Mouse (Mus musculus): Measurements from ENCODE around the gene Ggt1. TPM values are rescaled to one million over a fixed set of nuclear protein-coding genes. Genes with fewer than 3 reads are reported as not detected.

The Ggt1 gene
- 1.5 and 2.3 TPM in 2 replicates for polyA plus RNA-seq (2016; fragmentation: Nextera tagmentation; extraction: Ambion mirVana)

- H3K36me3 ChIP-seq (replicated peaks), result no peaks in the 10 kb centered on the region
- H3K4me3 ChIP-seq, result peak within 1 kb of the TSS; percentile 78
- peak within 1 kb of the TSS; percentile 85 for H3K27ac ChIP-seq (replicated peaks)
- no peak for DNase-seq (ENCODE audit: low spot score)
- H3K27me3 ChIP-seq (replicated peaks; ENCODE audit: low read depth, poor library complexity, severe bottlenecking), result peaks cover 77% of the 10 kb centered on the region
- no peaks in the 10 kb centered on the region for H3K9me3 ChIP-seq
- H3K4me1 ChIP-seq, result peaks cover 50% of the 10 kb centered on the region
- WGBS, result 40% methylated on average over 10 of the region's 10 CpGs
Measured at GRCm38 (mm10) chr10:75561071-75561654, at the start of gene Ggt1. TSS of gene Ggt1 (plus strand) at chr10:75561604.

DNA sequence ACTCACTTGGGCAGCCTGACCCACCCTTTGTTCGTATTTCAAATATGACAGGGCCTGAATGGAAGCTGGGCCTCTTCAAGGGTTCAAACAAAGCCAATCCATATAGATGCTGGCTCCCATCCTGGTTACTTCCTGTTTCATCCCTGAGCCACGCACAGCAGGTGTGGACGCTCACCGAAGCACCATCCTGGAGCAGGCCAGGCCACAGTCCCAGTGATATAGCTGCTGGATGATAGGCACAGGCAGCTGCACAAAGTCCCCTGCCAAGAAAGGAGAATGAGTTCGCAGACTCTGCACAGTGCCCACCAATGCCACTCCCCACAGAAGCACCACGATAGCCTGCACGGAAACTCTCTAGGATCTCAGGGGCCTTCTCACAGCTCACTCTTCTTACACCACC, 49.5 kb upstream of the Ggt1 start:
- Histone ChIP-seq H3K36me3 (replicated peaks) (peaks cover 61% of the 10 kb centered on the region), H3K4me3 (no peak overlapping the region), H3K27me3 (replicated peaks; ENCODE audit: low read depth, poor library complexity, severe bottlenecking) (no peaks in the 10 kb centered on the region), H3K27ac (replicated peaks) (no peak overlapping the region), H3K9me3 (no peaks in the 10 kb centered on the region), H3K4me1 (peaks cover 21% of the 10 kb centered on the region)
- DNase-seq (ENCODE audit: low spot score), result no peak
- 96% methylated on average over 7 of the region's 7 CpGs for WGBS

- no peaks in the 10 kb centered on the region for H3K9me3 ChIP-seq
- WGBS, result 87% methylated on average over 7 of the region's 7 CpGs
- no peaks in the 10 kb centered on the region for H3K27me3 ChIP-seq (replicated peaks; ENCODE audit: low read depth, poor library complexity, severe bottlenecking)
- H3K4me1 ChIP-seq, result peaks cover 21% of the 10 kb centered on the region
- no peak overlapping the region for H3K4me3 ChIP-seq
- DNase-seq (ENCODE audit: low spot score), result no peak
- no peak overlapping the region for H3K27ac ChIP-seq (replicated peaks)
- H3K36me3 ChIP-seq (replicated peaks), result peaks cover 52% of the 10 kb centered on the region
Measured at GRCm38 (mm10) chr10:75512796-75513195, 48.6 kb upstream of the Ggt1 start.

- H3K27me3 ChIP-seq (replicated peaks; ENCODE audit: low read depth, poor library complexity, severe bottlenecking), result no peaks in the 10 kb centered on the region
- H3K4me3 ChIP-seq, result no peak overlapping the region
- WGBS, result 89% methylated on average over 8 of the region's 8 CpGs
- DNase-seq (ENCODE audit: low spot score), result no peak
- peaks cover 22% of the 10 kb centered on the region for H3K4me1 ChIP-seq
- H3K9me3 ChIP-seq, result no peaks in the 10 kb centered on the region
- H3K27ac ChIP-seq (replicated peaks), result no peak overlapping the region
- H3K36me3 ChIP-seq (replicated peaks), result peaks cover 45% of the 10 kb centered on the region
Measured at GRCm38 (mm10) chr10:75513306-75514067, 47.9 kb upstream of the Ggt1 start.

DNA sequence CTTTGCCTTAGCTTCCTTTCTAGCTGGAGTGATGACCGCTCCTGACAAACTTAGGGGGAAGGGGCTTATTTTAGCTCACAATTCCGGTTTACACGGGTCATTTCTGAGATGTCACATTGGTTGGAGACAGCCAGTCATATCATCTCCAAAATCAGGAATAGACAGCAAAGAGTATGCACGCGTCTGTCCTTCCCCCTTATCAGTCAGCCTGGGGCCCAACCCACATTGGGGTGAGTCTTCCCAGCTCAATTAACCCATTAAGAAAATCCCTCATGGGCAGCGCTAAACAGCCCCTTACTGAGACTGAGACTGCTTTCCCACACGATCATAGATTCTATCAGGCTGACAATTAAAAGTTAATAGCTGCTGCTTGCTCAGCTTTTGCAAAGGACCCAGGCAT, 47.0 kb upstream of the Ggt1 start:
- Histone ChIP-seq H3K36me3 (replicated peaks) (peaks cover 40% of the 10 kb centered on the region), H3K27me3 (replicated peaks; ENCODE audit: low read depth, poor library complexity, severe bottlenecking) (no peaks in the 10 kb centered on the region), H3K27ac (replicated peaks) (no peak overlapping the region), H3K4me3 (no peak overlapping the region), H3K4me1 (peaks cover 31% of the 10 kb centered on the region), H3K9me3 (no peaks in the 10 kb centered on the region)
- no peak for DNase-seq (ENCODE audit: low spot score)
- 76% methylated on average over 7 of the region's 7 CpGs for WGBS

- Histone ChIP-seq H3K27me3 (replicated peaks; ENCODE audit: low read depth, poor library complexity, severe bottlenecking) (no peaks in the 10 kb centered on the region), H3K4me1 (peaks cover 33% of the 10 kb centered on the region), H3K36me3 (replicated peaks) (peaks cover 40% of the 10 kb centered on the region), H3K27ac (replicated peaks) (peak overlapping the region; percentile 93), H3K4me3 (peak overlapping the region; percentile 81), H3K9me3 (no peaks in the 10 kb centered on the region)
- peak; percentile 21 for DNase-seq (ENCODE audit: low spot score)
- WGBS, result 50% methylated on average over 4 of the region's 4 CpGs
Measured at GRCm38 (mm10) chr10:75515216-75516037, 46.0 kb upstream of the Ggt1 start.

DNA sequence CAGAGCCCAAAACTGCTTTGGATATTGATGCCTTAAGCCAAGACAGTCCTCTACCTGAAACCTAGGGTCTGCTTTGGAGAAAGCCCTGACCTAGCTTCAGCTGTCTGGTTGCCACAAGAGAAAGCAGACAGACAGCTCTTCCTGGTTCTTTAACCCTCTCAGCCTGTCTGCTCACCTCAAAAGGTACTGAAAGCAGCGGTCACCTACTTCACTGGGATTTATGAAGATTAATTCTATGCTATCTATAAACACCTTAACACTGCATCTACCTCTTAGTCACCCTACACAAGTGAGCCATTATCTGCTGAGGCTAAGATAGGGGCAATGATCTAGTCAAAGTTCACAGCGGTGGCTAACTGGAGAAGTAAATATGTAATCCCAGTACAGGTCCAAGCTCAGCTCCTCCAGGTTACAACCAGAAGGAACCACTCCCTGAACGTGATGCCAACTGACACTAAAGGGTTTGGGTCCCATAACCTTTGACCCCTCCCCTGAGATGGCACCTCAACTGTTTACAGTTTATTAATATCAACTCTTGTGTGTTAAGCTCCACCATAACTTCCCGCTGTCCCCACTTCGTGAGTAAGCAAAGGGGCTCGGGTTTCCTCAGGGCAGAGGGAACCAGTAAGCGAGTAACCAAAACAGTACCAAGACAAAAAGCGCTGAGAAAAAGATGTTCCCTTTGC, 45.2 kb upstream of the Ggt1 start:
- Histone ChIP-seq H3K27ac (replicated peaks) (peak overlapping the region; percentile 93), H3K36me3 (replicated peaks) (peaks cover 40% of the 10 kb centered on the region), H3K4me3 (peak overlapping the region; percentile 81), H3K4me1 (peaks cover 37% of the 10 kb centered on the region), H3K27me3 (replicated peaks; ENCODE audit: low read depth, poor library complexity, severe bottlenecking) (no peaks in the 10 kb centered on the region), H3K9me3 (no peaks in the 10 kb centered on the region)
- DNase-seq (ENCODE audit: low spot score), result no peak
- WGBS, result 21% methylated on average over 8 of the region's 8 CpGs

- no peak for DNase-seq (ENCODE audit: low spot score)
- Histone ChIP-seq H3K27me3 (replicated peaks; ENCODE audit: low read depth, poor library complexity, severe bottlenecking) (no peaks in the 10 kb centered on the region), H3K27ac (replicated peaks) (peak overlapping the region; percentile 93), H3K9me3 (no peaks in the 10 kb centered on the region), H3K4me1 (peaks cover 37% of the 10 kb centered on the region), H3K4me3 (peak overlapping the region; percentile 81), H3K36me3 (replicated peaks) (peaks cover 40% of the 10 kb centered on the region)
- under 1% methylated on average over 12 of the region's 12 CpGs for WGBS
Measured at GRCm38 (mm10) chr10:75516724-75517072, 44.7 kb upstream of the Ggt1 start.

DNA sequence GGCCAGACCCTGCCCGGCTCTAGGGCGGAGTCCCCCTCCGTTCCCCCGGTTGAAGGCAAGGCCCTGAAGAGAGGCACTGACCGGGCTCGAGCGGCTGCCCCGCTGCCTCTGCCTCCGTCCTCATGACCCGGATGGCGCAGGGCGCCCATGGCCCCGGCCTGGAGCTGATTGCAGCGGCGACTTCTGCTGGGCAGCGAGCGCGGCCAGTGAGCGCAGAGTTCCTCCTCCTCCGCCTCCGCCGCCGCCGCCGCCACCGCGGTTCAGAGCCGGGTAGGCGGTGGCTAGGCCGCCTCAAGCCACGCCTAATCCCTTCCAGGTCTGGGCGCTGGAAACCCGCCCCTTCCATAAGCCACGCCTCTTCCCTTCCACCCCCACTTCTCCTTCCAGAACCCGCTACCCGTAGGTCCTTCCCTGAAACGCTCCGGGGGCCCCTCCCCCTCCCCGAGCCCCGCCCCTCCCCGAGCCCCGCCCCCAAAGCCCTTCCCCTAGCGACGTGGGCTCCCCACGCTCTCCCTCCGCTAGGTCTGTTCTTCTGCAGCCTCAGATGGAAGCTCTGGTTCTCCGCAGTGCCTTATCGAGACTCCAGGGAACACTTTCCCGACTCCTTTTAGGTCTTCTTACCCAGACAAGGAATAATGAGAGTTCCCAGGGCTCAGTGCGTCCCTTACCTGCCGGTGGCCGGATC, 44.2 kb upstream of the Ggt1 start, which contains the start of gene Snrpd3:
Gene Snrpd3, plus strand, starts transcription at position 479 of the 685 bp plus-strand sequence.
- peak; percentile 97 for DNase-seq (ENCODE audit: low spot score)
- Histone ChIP-seq H3K4me3 (peak within 1 kb of the TSS; percentile 81), H3K36me3 (replicated peaks) (peaks cover 40% of the 10 kb centered on the region), H3K27me3 (replicated peaks; ENCODE audit: low read depth, poor library complexity, severe bottlenecking) (no peaks in the 10 kb centered on the region), H3K9me3 (no peaks in the 10 kb centered on the region), H3K4me1 (peaks cover 37% of the 10 kb centered on the region), H3K27ac (replicated peaks) (peak within 1 kb of the TSS; percentile 93)
- WGBS, result under 1% methylated on average over 51 of the region's 52 CpGs

DNA sequence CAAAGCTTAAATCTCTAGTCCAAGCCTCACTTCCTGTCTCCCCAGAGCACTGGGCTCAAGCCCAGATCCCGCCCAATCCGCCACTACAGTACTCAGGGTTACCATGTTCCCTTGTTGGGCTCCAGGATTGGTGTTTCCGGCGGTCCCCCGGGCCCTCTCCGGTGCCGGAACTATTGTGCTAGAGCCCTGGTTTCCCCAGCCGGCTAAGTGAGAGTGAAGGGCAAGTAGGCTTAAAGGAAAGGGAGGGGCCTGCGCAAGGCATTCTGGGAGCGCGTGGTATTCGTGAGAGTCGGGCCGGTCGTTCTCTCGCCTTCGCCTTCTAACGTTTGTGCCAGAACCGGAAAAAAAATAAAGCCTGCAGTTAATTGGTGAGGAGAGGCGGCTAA, 43.7 kb upstream of the Ggt1 start, which contains the start of gene Gucd1:
Gene Gucd1, minus strand, starts transcription at position 215 of the 386 bp plus-strand sequence.
- Histone ChIP-seq H3K4me3 (peak within 1 kb of the TSS; percentile 81), H3K27ac (replicated peaks) (peak within 1 kb of the TSS; percentile 93), H3K4me1 (peaks cover 37% of the 10 kb centered on the region), H3K36me3 (replicated peaks) (peaks cover 40% of the 10 kb centered on the region), H3K27me3 (replicated peaks; ENCODE audit: low read depth, poor library complexity, severe bottlenecking) (no peaks in the 10 kb centered on the region), H3K9me3 (no peaks in the 10 kb centered on the region)
- WGBS, result 0% methylated on average over 20 of the region's 20 CpGs
- peak; percentile 97 for DNase-seq (ENCODE audit: low spot score)

DNA sequence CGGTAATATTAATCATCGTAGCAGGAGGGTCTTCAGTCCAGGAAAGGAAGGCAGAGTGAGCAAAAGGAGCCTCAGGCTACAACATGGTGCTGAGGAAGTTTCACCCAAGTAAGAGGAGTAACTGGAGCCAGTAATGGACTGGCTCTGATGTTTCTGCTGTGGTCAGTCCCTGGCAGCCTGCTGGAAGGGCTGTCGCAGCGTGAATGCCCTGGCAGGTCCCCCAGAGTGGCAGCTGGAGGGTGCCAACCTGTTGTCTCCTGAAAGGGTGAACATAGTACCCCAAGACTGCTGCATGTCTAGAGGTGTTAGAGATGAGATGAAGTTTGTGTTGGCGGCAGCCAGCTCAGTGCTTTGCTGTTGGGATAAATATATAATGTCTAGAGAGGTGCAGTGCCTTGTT, 40.8 kb upstream of the Ggt1 start:
- no peaks in the 10 kb centered on the region for H3K9me3 ChIP-seq
- peaks cover 29% of the 10 kb centered on the region for H3K4me1 ChIP-seq
- H3K36me3 ChIP-seq (replicated peaks), result peaks cover 65% of the 10 kb centered on the region
- DNase-seq (ENCODE audit: low spot score), result no peak
- no peaks in the 10 kb centered on the region for H3K27me3 ChIP-seq (replicated peaks; ENCODE audit: low read depth, poor library complexity, severe bottlenecking)
- H3K27ac ChIP-seq (replicated peaks), result no peak overlapping the region
- no peak overlapping the region for H3K4me3 ChIP-seq
- 95% methylated on average over 5 of the region's 5 CpGs for WGBS
